Comparison of ENCODE assay signal across 12 mouse cellular contexts in genomic region chr10:17511779-17512335, GRCm38 (mm10).
DNase-seq lines count a peak whose midpoint lies in the region; ATAC-seq and TF ChIP-seq lines count a peak whose summit lies in the region.
"Had no signal": no experiment of that assay in that cellular context is flagged by ENCODE, and none has a peak within 500 bp of the region (broad histone marks: within the 10 kb centered on the region; RNA-seq: fewer than 3 reads in every experiment).

No protein-coding gene starts in this region.

- H3K4me1 ChIP-seq in hindbrain, embryonic 14.5 days (replicated peaks; ENCODE audit: control insufficient read depth, insufficient read depth, low read length): no peaks in the 10 kb centered on the region
- no peaks in the 10 kb centered on the region for H3K4me1 ChIP-seq in hindbrain, postnatal 0 days (ENCODE audit: insufficient read depth, low read length)
- 0 out of 2 replicates have a peak, but pooled peaks cover 5% of the 10 kb centered on the region for H3K4me1 ChIP-seq in kidney, adult 2 months (ENCODE audit: control insufficient read depth, insufficient read depth, low read length)

- no peaks in the 10 kb centered on the region for H3K27me3 ChIP-seq in hindbrain, embryonic 14.5 days (ENCODE audit: control insufficient read depth, insufficient read depth, low read length)
- no peaks in the 10 kb centered on the region for H3K27me3 ChIP-seq in hindbrain, postnatal 0 days (ENCODE audit: insufficient read depth, low read length)
- H3K27me3 ChIP-seq in kidney, adult 2 months (replicated peaks; ENCODE audit: control insufficient read depth, insufficient read depth, low read length): no peaks in the 10 kb centered on the region

- H3K9me3 ChIP-seq in hindbrain, embryonic 14.5 days (ENCODE audit: control insufficient read depth, low read length): no peaks in the 10 kb centered on the region
- H3K9me3 ChIP-seq in hindbrain, postnatal 0 days (ENCODE audit: low read length): no peaks in the 10 kb centered on the region

- 32% methylated on average over 12 of the region's 12 CpGs for WGBS in hindbrain, embryonic 14.5 days
- 40% methylated on average over 12 of the region's 12 CpGs for WGBS in hindbrain, postnatal 0 days
- 32% methylated on average over 12 of the region's 12 CpGs for WGBS in kidney, adult 2 months

- no peak for ATAC-seq in hindbrain, embryonic 14.5 days (ENCODE audit: low FRiP score)
- ATAC-seq in hindbrain, postnatal 0 days: no peak; the same call in 1 of the 2 replicates

- DNase-seq in hindbrain, embryonic 14.5 days (ENCODE audit: low spot score): no peak
- no peak for DNase-seq in hindbrain, postnatal 0 days (ENCODE audit: low spot score)
- DNase-seq in embryo, embryonic 10.5 days (ENCODE audit: low spot score): peak; percentile 39
- DNase-seq in kidney, adult 2 months: peak; percentile 54
- DNase-seq in neural tube, embryonic 10.5 days (ENCODE audit: extremely low spot score, low spot score): peak; percentile 22
- DNase-seq in c-Kit-positive CD71-positive TER-119-positive erythroid progenitor cells, embryonic 14.5 days (ENCODE audit: low spot score): no peak
- DNase-seq in adrenal gland, postnatal 14 days: no peak
- DNase-seq: cerebellum, adult 9-11 months; heart, postnatal 36 days; spleen, adult 18-20 months; thymus, postnatal 4 days had no signal

- TF ChIP-seq CTCF in hindbrain, postnatal 0 days (IDR thresholded peaks at IDR 0.05; ENCODE audit: low read depth): no peak
- TF ChIP-seq CTCF in kidney, adult 2 months (conservative IDR thresholded peaks at IDR 0.05; ENCODE audit: insufficient read depth, insufficient read length, low read depth, low read length): no peak

- H3K36me3 ChIP-seq in hindbrain, embryonic 14.5 days (replicated peaks; ENCODE audit: control insufficient read depth, insufficient read depth): no peaks in the 10 kb centered on the region
- H3K36me3 ChIP-seq in hindbrain, postnatal 0 days (ENCODE audit: insufficient read depth, low read length): no peaks in the 10 kb centered on the region
- H3K36me3 ChIP-seq in kidney, adult 2 months (ENCODE audit: control insufficient read depth, insufficient read depth, low read length): no peaks in the 10 kb centered on the region

- H3K4me2 ChIP-seq in hindbrain, embryonic 14.5 days (replicated peaks): no peak overlapping the region
- no peak overlapping the region for H3K4me2 ChIP-seq in hindbrain, postnatal 0 days (ENCODE audit: low read depth, low read length)

- TF ChIP-seq POLR2A in kidney, adult 2 months (IDR thresholded peaks at IDR 0.05; ENCODE audit: low read depth, low read length): no peak

- H3K4me3 ChIP-seq in hindbrain, embryonic 14.5 days (replicated peaks; ENCODE audit: low read length): no peak overlapping the region
- H3K4me3 ChIP-seq in hindbrain, postnatal 0 days (ENCODE audit: low read length): no peak overlapping the region
- H3K4me3 ChIP-seq in kidney, adult 2 months (ENCODE audit: insufficient read depth, low read depth, low read length): no peak overlapping the region

- no peak overlapping the region for H3K27ac ChIP-seq in hindbrain, embryonic 14.5 days
- H3K27ac ChIP-seq in hindbrain, postnatal 0 days: no peak overlapping the region
- peak overlapping the region; percentile 24; the same call in 1 of the 2 replicates for H3K27ac ChIP-seq in kidney, adult 2 months (ENCODE audit: insufficient read depth, low read depth, low read length)
- H3K27ac ChIP-seq: macrophage had no signal

- peak overlapping the region; percentile 24; the same call in 1 of the 2 replicates for H3K9ac ChIP-seq in hindbrain, embryonic 14.5 days
- no peak overlapping the region for H3K9ac ChIP-seq in hindbrain, postnatal 0 days (replicated peaks; ENCODE audit: low read length)

Comparison
In these comparisons a context has a peak if more than half of its experiments do, and no peak if none do; other contexts are left out.
1. DNase-seq: peak in embryo, embryonic 10.5 days (single experiment), kidney, adult 2 months (single experiment) and neural tube, embryonic 10.5 days (single experiment); none in hindbrain, embryonic 14.5 days (single experiment), hindbrain, postnatal 0 days (single experiment), c-Kit-positive CD71-positive TER-119-positive erythroid progenitor cells, embryonic 14.5 days (single experiment) and adrenal gland, postnatal 14 days (single experiment).